Mouse (Mus musculus) frontal cortex, postnatal 36 days (tissue): ENCODE data around the gene Slc44a2.
A peak's percentile ranks its signal among the peaks of the same experiment; 100 is the strongest.
"Not testable (repeated sequence)": the region's sequence is repeated elsewhere in the genome, so short reads cannot be mapped to it uniquely, and the experiment has no call there.

Experiments
- DNase-seq, 2 experiments: peaks; one replicate each; pipeline ENCODE4 v3.0.0; 2022; ENCODE audit warnings: low spot score in 2 of 2

Gene Slc44a2

DNA sequence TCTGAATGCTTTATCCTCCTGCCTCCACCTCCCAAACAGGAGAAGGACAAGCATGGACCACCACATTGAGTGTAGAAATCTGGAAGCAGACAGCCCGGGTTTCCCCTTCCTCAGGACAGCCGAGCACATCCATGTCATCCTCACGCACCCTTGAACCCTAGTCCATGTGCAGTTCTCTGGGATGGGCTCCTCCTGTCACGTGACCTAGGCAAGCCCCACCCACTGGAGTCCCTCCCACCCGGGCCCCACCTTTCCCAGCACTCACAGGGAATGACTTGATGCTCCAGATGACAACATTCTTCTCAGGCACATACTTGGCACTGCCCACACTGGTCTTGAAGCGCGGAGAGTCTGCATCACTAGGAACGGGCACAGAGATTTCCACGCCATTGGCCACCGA is 21.5 kb upstream of the Slc44a2 start:
- DNase-seq = no peak

- no peak for DNase-seq
These were observed 15.4 kb upstream of the Slc44a2 start for GRCm38 (mm10) chr9:21305065-21305464.

DNA sequence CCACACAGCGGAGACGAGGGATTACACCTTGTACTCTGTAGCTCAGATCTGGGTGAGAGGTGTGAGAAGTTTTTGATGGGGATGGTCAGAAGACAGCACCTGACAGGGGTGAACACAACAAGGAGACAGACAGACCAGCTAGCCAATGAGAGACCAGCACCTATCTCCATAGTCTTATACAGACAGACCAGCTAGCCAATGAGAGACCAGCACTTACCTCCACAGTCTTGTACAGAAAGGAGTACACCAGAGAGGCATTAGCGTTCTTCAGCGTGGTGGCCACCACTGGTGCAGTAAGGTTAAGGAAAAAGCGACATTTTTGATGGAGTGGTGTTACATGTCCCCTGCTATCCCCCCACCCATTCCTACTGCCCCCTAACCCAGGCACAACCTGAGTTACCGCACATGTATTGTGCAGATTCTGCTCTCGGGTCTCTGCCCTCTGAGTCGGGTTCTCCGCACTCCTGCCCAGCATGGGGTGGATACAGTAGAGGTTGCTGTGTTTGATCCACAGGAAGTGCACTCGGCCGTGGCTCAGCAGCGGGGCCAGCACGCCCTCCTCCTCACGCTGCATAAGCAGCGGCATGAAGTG is 11.3 kb upstream of the Slc44a2 start:
- no peak for DNase-seq

DNA sequence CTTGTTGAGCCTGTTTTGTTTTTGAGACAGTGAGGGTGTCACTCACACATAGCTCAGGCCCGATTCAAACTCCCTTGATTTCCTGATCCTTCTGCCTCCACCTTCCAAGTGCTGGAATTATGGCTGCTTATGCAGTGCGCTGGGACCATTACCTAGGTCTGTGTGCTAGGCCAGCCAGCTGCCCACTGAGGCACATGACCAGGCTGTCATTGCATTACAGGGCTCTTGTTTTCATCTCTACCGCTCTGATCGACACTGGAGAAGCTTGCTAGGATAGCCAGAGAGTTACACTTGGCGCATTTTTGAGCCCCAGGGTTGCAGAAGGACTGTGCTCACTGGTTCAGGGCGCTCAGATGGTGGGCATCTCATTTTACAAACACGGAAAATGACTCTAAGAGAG is 8.8 kb upstream of the Slc44a2 start:
- DNase-seq = no peak

GRCm38 (mm10) chr9:21312134-21312533 is 8.4 kb upstream of the Slc44a2 start, which contains the start of gene Ap1m2:
Gene Ap1m2, minus strand, starts transcription at chr9:21312337.
- DNase-seq = no peak

GRCm38 (mm10) chr9:21313394-21313793 is 7.1 kb upstream of the Slc44a2 start:
- peak; percentile 76 to 78 for DNase-seq

DNA sequence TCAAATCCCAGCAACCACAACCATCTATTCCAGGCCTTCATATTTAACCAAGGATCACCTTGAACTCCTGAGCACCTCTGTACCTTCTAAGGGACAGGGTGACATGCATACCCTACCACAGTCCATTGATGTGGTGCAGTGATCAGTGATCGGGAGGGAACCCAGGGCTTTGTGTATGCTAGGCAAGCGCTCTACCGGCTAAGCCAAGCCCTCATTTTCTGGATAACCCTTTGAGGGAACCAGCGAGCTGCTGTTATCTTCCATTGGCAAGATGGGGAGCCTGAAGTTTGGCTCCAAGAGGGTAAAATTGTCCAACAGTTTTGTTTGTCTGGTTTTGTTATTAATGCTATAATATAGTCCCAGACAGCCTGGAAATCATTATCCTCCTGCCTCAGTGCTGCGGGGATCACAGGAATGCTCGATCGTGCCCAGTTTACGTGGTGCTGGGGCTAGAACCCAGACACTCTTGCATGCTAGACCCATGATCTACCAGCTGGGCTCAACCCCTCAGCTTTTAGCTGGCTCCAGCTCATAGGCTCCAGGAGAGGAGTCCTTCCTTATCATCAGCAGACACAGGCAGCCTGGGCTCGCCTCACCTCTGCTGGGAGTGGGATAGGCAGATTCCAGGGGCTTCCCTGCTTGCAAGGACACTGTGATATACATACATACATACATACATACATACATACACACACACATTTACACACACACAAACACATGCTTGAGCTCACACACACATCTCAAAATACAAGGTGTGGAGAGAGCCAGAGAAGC is 5.9 kb upstream of the Slc44a2 start:
- DNase-seq = no peak

- no peak for DNase-seq
These were observed 5.1 kb upstream of the Slc44a2 start for GRCm38 (mm10) chr9:21315421-21315820.

- no peak for DNase-seq
These were observed 3.8 kb upstream of the Slc44a2 start for GRCm38 (mm10) chr9:21316696-21317095.

GRCm38 (mm10) chr9:21318792-21319191 is 1.7 kb upstream of the Slc44a2 start:
- DNase-seq = no peak

DNA sequence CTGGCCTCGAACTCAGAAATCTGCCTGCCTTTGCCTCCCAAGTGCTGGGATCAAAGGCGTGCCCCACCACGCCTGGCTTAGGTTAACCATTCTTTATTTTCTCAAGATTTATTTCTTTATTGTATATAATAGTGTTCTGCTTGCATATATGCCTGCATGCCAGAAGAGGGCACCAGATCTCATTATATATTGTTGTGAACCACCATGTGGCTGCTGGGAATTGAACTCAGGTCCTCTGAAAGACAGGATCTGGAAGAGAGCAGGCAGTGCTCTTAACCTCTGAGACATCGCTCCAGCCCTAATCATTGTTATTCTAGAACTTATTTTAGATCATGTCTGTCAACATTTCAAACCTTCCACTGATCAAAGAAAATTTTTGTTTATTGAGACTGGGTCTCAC is 995 bp upstream of the Slc44a2 start:
- no peak for DNase-seq

GRCm38 (mm10) chr9:21320280-21320618 is 249 bp upstream of the Slc44a2 start:
- DNase-seq = no peak

DNA sequence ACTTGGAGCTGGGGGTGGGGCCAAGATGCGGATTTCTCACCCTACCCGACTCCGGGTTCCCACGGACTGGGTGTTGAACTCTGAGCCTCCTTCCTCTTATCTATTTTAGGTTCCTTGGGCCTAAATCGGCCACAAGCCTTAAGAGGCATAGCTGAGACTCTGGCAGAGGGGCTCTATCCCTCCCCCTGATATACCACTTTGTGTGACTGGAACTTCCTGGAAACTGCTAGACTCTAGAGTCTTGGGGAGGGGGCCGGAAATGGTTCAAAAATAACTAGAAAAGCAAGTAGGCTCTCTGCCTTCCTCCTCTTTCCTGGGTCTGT is 976 bp downstream of the Slc44a2 start:
- peak in 1 of 2 experiments; percentile 24 for DNase-seq

- peak; percentile 24 to 26 for DNase-seq
These were observed 1.9 kb downstream of the Slc44a2 start for GRCm38 (mm10) chr9:21322211-21322916.

- DNase-seq = not testable (repeated sequence)
These were observed 2.4 kb downstream of the Slc44a2 start for GRCm38 (mm10) chr9:21322917-21323297.

- DNase-seq = no peak
These were observed 3.8 kb downstream of the Slc44a2 start for GRCm38 (mm10) chr9:21324269-21324668.

DNA sequence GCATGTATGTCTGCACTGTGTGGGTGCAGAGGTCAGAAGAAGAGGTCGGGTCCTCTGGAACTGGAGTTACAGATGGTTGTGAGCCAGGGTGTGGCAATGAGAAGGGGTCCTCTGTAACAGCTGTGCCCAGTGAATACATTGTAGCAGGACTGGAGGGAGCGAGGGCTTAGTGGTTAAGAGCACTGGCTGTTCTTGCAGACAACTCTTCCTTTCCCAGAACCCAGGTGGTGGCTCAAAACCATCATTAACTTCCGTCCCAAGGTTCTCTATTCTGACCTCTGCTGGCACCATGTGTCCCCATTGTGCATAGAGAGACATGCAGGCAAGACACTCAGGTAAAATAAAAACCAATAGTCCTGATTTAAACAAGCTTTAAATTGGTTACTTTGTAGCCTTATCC is 7.1 kb downstream of the Slc44a2 start:
- no peak for DNase-seq

- DNase-seq = no peak
These were observed 7.5 kb downstream of the Slc44a2 start for GRCm38 (mm10) chr9:21328041-21328440.

DNA sequence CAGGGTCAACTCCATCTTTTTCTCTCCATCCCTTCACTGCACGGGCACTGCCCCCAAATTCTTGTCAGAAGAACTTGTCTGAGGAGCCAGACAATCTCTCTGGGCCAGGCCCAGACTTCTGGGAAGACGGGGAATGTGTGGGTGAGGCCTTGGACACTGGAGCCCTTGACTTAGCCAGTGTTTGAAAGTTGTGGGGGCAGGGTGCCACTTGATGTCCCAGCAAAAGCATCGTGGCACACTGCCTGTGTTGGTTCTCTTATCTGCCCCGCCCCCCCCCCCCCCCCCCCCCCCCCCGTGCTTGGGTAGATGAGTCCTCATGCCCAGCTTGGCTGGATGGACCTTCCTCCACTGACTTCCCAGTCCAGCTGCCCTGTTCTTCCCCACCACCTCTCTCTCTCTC is 8.5 kb downstream of the Slc44a2 start:
- DNase-seq = no peak

DNA sequence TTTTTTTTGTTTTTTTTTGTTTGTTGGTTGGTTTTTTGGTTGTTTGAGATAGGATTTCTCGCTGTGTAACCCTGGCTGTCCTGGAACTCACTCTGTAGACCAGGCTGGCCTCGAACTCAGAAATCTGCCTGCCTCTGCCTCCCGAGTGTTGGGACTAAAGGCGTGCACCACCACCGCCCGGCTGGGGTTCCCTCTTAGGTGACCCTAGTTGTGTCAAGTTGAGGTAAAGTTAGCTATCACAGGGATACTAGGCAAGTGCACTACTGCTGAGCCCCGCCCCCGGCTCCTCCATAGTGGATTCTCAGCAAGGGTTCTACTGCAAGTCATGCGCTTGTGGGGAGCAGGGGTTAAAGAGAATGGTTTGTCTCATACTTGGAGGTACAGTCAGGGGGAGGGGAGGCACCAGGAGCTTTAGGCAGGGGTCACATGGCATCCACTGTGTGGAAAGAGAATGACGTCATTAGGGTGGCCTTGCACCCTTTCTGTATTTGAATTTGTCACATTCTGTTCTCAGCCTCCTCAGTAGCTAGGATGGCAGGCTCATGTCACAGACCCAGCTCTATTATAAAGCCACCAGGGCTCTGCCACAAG is 9.3 kb downstream of the Slc44a2 start:
- DNase-seq = no peak

- DNase-seq = no peak
These were observed 11.1 kb downstream of the Slc44a2 start for GRCm38 (mm10) chr9:21331365-21332140.
